Mouse (Mus musculus) gonadal fat pad, adult 2 months (tissue): ENCODE measurements around the gene Gna11. TPM values are rescaled to one million over a fixed set of nuclear protein-coding genes. Genes with fewer than 3 reads are reported as not detected.

Source experiments
- DNase-seq: peaks from one replicate; pipeline ENCODE4 v3.0.0-alpha.2; 2012; ENCODE audit warnings: low read depth
- polyA plus RNA-seq: library from polyadenylated mRNA; depleted of rRNA; stranded (reverse); fragments of >200 nt; gene quantifications from 2 replicates; pipeline ENCODE4 v1.2.3, GENCODE M21; 2012; rRNA removed

The Gna11 gene
- polyA plus RNA-seq, 1 experiment = 202 TPM

- DNase-seq = no peak
These were observed 59.4 kb downstream of the Gna11 start for GRCm38 (mm10) chr10:81485479-81486018.

DNA sequence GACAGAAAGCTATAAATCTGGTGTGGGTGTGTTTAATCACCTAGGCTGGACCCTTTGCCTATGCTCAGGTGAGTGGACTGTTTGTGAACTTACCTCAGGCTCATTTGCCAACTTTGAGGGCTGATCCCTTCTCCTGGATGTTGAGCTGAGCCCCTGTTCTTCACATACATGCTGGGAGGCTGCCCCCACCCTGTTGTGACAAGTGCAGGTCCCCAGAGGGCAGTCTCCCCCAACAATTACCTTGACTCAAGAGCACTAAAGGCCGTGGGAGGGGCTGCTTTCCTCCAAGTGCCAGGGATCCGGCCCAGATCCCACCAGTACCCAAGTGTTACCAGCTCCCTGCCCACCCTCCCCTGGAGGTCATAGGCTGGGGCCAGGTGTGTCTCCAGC lies 59.9 kb downstream of the Gna11 start:
- no peak for DNase-seq

GRCm38 (mm10) chr10:81484441-81485059 lies 60.4 kb downstream of the Gna11 start:
- DNase-seq = no peak

GRCm38 (mm10) chr10:81483983-81484382 lies 61.0 kb downstream of the Gna11 start:
- DNase-seq = no peak

- DNase-seq = no peak
These were observed 62.5 kb downstream of the Gna11 start, which contains the start of gene Celf5 for GRCm38 (mm10) chr10:81482533-81482889. Gene Celf5, minus strand, starts transcription at chr10:81482709.

DNA sequence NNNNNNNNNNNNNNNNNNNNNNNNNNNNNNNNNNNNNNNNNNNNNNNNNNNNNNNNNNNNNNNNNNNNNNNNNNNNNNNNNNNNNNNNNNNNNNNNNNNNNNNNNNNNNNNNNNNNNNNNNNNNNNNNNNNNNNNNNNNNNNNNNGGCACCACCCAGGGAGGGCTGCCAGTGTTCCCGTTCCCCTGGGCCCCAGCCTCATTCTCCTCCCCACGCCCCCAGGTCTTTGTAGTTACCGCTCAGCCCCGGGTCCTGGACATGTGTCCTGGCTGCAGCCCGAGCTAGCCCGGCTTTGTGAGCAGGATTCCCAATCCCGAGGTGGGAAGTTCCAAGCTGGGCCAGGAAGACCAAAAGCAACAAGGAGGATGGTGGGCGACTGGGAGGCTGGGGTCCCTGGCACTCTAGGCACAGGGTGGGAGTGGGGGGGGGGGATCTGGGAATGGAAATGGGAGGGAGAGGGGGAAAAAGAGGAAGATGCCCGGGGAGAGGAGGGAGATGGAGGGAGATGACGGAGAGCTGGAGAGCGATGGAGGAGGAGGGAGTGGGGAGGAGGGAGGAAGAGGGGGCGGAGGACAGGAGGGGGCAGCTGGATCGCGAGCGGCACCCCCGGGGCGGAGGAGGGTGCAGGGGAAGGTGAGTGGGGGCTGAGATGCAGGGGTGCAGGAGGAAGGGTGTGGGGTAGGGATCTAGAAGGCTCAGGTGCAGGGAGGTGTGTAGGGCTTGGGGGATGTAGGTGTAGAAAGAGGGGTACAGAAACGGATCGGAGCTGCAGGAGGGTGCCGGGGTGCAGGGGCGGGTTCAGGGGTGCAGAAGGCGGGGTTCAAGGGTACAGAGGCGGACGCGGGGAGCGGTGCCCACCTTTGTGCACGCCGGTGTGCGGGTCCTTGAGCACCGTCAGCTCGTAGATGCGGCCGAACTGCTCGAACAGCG lies 63.1 kb downstream of the Gna11 start:
- no peak for DNase-seq

Other genes starting within 250 kb of the Gna11 start
- 24.8 and 25.0 TPM in 2 replicates for gene Cactin, start 224.1 kb downstream of the Gna11 start, polyA plus RNA-seq
- 8.3 and 9.3 TPM in 2 replicates for gene Tbxa2r, start 216.5 kb downstream of the Gna11 start, polyA plus RNA-seq
- 1.4 and 1.7 TPM in 2 replicates for gene Gipc3, start 201.9 kb downstream of the Gna11 start, polyA plus RNA-seq
- gene Hmg20b, start 194.7 kb downstream of the Gna11 start, polyA plus RNA-seq = 60.3 and 76.7 TPM in 2 replicates
- gene Mfsd12, start 187.7 kb downstream of the Gna11 start, polyA plus RNA-seq = 29.8 and 39.5 TPM in 2 replicates
- 1.7 and 2.0 TPM in 2 replicates for gene 4930404N11Rik, start 179.4 kb downstream of the Gna11 start, polyA plus RNA-seq
- gene Fzr1, start 166.7 kb downstream of the Gna11 start, polyA plus RNA-seq = 48.7 and 59.7 TPM in 2 replicates
- gene Dohh, start 160.8 kb downstream of the Gna11 start, polyA plus RNA-seq = 93.9 and 96.3 TPM in 2 replicates
- gene Gm48551, start 160.7 kb downstream of the Gna11 start, polyA plus RNA-seq = 3.3 and 4.2 TPM in 2 replicates
- 3.1 and 5.6 TPM in 2 replicates for gene Gm48552, start 156.2 kb downstream of the Gna11 start, polyA plus RNA-seq
- 28.6 and 32.6 TPM in 2 replicates for gene Smim24, start 152.1 kb downstream of the Gna11 start, polyA plus RNA-seq
- 33.6 and 61.6 TPM in 2 replicates for gene Nfic, start 89.6 kb downstream of the Gna11 start, polyA plus RNA-seq
- 0.27 and 0.67 TPM in 2 replicates for gene Celf5, start 62.5 kb downstream of the Gna11 start, polyA plus RNA-seq
- gene Ncln, start 48.8 kb downstream of the Gna11 start, polyA plus RNA-seq = 115 and 131 TPM in 2 replicates
- 2.8 and 3.5 TPM in 2 replicates for gene S1pr4, start 45.1 kb downstream of the Gna11 start, polyA plus RNA-seq
- 3.3 and 4.7 TPM in 2 replicates for gene Gna15, start 21.0 kb downstream of the Gna11 start, polyA plus RNA-seq
- 651 and 877 TPM in 2 replicates for gene Aes, start 14.3 kb upstream of the Gna11 start, polyA plus RNA-seq
- 75.0 and 107 TPM in 2 replicates for gene Tle2, start 29.4 kb upstream of the Gna11 start, polyA plus RNA-seq
- gene Tle6, start 55.9 kb upstream of the Gna11 start, polyA plus RNA-seq = 14.2 and 31.0 TPM in 2 replicates
- 1.2 and 1.7 TPM in 2 replicates for gene BC025920, start 61.1 kb upstream of the Gna11 start, polyA plus RNA-seq
- gene Sirt6, start 82.6 kb upstream of the Gna11 start, polyA plus RNA-seq = 27.7 and 28.5 TPM in 2 replicates
- 38.6 and 40.5 TPM in 2 replicates for gene Ankrd24, start 83.3 kb upstream of the Gna11 start, polyA plus RNA-seq
- 0.36 and 0.60 TPM in 2 replicates for gene Gm10778, start 103.9 kb upstream of the Gna11 start, polyA plus RNA-seq
- 0.76 and 1.2 TPM in 2 replicates for gene Zfp433, start 159.6 kb upstream of the Gna11 start, polyA plus RNA-seq
- 0.52 and 0.57 TPM in 2 replicates for gene Gm3055, start 226.0 kb upstream of the Gna11 start, polyA plus RNA-seq